Mouse (Mus musculus) embryonic facial prominence, embryonic 15.5 days (tissue): ENCODE results near the gene Hcfc2. TPM values are rescaled to one million over a fixed set of nuclear protein-coding genes. Genes with fewer than 3 reads are reported as not detected.

ENCODE experiments used
- ATAC-seq: fragments of 200-750 bp; cut with Nextera tagmentation; 2 replicates; pipeline ENCODE4 v1.8.0; 2017; ENCODE audit warnings: low read depth, moderate TSS enrichment; ENCODE audit not compliant: insufficient number of reproducible peaks, low FRiP score, low TSS enrichment
- H3K27ac ChIP-seq: fragments of 300-500 bp; sonication (generic); replicated peaks from 2 replicates; pipeline ENCODE4 v1.5.1; 2015; ENCODE audit warnings: mild to moderate bottlenecking, inconsistent platforms
- H3K27me3 ChIP-seq: fragments of 300-500 bp; sonication (generic); 2 replicates; pipeline ENCODE4 v1.6.1; 2015; ENCODE audit warnings: inconsistent platforms
- H3K36me3 ChIP-seq: fragments of 300-500 bp; sonication (generic); 2 replicates; pipeline ENCODE4 v1.6.1; 2015; ENCODE audit warnings: mild to moderate bottlenecking, inconsistent platforms
- H3K4me1 ChIP-seq: fragments of 300-500 bp; sonication (generic); 2 replicates; pipeline ENCODE4 v1.6.1; 2015; ENCODE audit warnings: inconsistent platforms
- H3K4me2 ChIP-seq: fragments of 300-500 bp; sonication (generic); replicated peaks from 2 replicates; pipeline ENCODE4 v1.6.1; 2015; ENCODE audit warnings: mild to moderate bottlenecking, inconsistent platforms
- H3K4me3 ChIP-seq: fragments of 300-500 bp; sonication (generic); replicated peaks from 2 replicates; pipeline ENCODE4 v1.5.1; 2015; ENCODE audit warnings: mild to moderate bottlenecking, inconsistent platforms
- H3K9ac ChIP-seq: fragments of 300-500 bp; sonication (generic); 2 replicates; pipeline ENCODE4 v1.6.1; 2015; ENCODE audit warnings: inconsistent platforms
- H3K9me3 ChIP-seq: fragments of 300-500 bp; sonication (generic); replicated peaks from 2 replicates; pipeline ENCODE4 v1.6.1; 2016; ENCODE audit warnings: inconsistent platforms
- WGBS: fragments of 180-500 bp; shearing (Covaris S2); methylation state at CpG from one replicate; pipeline ENCODE4 v1.1.7; 2015; 5-methylcytosine and 5-hydroxymethylcytosine counted together
- polyA plus RNA-seq: library from polyadenylated mRNA; unstranded; fragments of >200 nt; fragmentation: Nextera tagmentation; extraction: Ambion mirVana; gene quantifications from 2 replicates; pipeline ENCODE4 v1.2.1, GENCODE M21; 2015

Gene Hcfc2
- polyA plus RNA-seq: 45.8 and 46.6 TPM in 2 replicates

- no peaks in the 10 kb centered on the region for H3K9me3 ChIP-seq
- H3K27me3 ChIP-seq: no peaks in the 10 kb centered on the region
- peaks cover 15% of the 10 kb centered on the region for H3K4me1 ChIP-seq
- ATAC-seq: no peak
- H3K4me2 ChIP-seq: no peak within 1 kb of the TSS
- H3K4me3 ChIP-seq: no peak within 1 kb of the TSS
- 75% methylated on average over 5 of the region's 5 CpGs for WGBS
- no peak within 1 kb of the TSS for H3K9ac ChIP-seq
- no peak within 1 kb of the TSS for H3K27ac ChIP-seq
- no peaks in the 10 kb centered on the region for H3K36me3 ChIP-seq
Observed at GRCm38 (mm10) chr10:82695956-82696355, at the start of gene Hcfc2. TSS of gene Hcfc2 (plus strand) at chr10:82696160.

GRCm38 (mm10) chr10:82647205-82647811, 48.7 kb upstream of the Hcfc2 start:
- peaks cover 68% of the 10 kb centered on the region for H3K36me3 ChIP-seq

GRCm38 (mm10) chr10:82651221-82651620, 44.7 kb upstream of the Hcfc2 start:
- H3K9me3 ChIP-seq: no peaks in the 10 kb centered on the region
- no peaks in the 10 kb centered on the region for H3K4me1 ChIP-seq
- peaks cover 38% of the 10 kb centered on the region for H3K36me3 ChIP-seq
- H3K4me2 ChIP-seq: no peak overlapping the region
- ATAC-seq: no peak
- 91% methylated on average over 5 of the region's 5 CpGs for WGBS
- no peak overlapping the region for H3K9ac ChIP-seq
- H3K27ac ChIP-seq: no peak overlapping the region
- H3K4me3 ChIP-seq: no peak overlapping the region
- H3K27me3 ChIP-seq: no peaks in the 10 kb centered on the region

More at GRCm38 (mm10) chr10:82647205-82647811, 48.7 kb upstream of the Hcfc2 start:
- no peak overlapping the region for H3K4me2 ChIP-seq
- H3K27ac ChIP-seq: no peak overlapping the region
- 89% methylated on average over 17 of the region's 17 CpGs for WGBS
- H3K27me3 ChIP-seq: no peaks in the 10 kb centered on the region
- no peaks in the 10 kb centered on the region for H3K4me1 ChIP-seq
- no peaks in the 10 kb centered on the region for H3K9me3 ChIP-seq
- no peak for ATAC-seq
- no peak overlapping the region for H3K4me3 ChIP-seq
- no peak overlapping the region for H3K9ac ChIP-seq

- Histone ChIP-seq H3K27me3 (no peaks in the 10 kb centered on the region), H3K4me2 (no peak overlapping the region), H3K4me3 (no peak overlapping the region), H3K36me3 (peaks cover 26% of the 10 kb centered on the region), H3K4me1 (no peaks in the 10 kb centered on the region), H3K9ac (no peak overlapping the region), H3K27ac (no peak overlapping the region), H3K9me3 (no peaks in the 10 kb centered on the region)
- ATAC-seq: no peak
- 62% methylated on average over 5 of the region's 5 CpGs for WGBS
Observed at GRCm38 (mm10) chr10:82652625-82653024, 43.3 kb upstream of the Hcfc2 start.

GRCm38 (mm10) chr10:82654581-82654980, 41.4 kb upstream of the Hcfc2 start:
- H3K36me3 ChIP-seq: peaks cover 22% of the 10 kb centered on the region
- no peaks in the 10 kb centered on the region for H3K27me3 ChIP-seq
- H3K4me1 ChIP-seq: no peaks in the 10 kb centered on the region
- no peak overlapping the region for H3K4me2 ChIP-seq
- WGBS: 80% methylated on average over 3 of the region's 3 CpGs
- no peak for ATAC-seq
- no peaks in the 10 kb centered on the region for H3K9me3 ChIP-seq
- no peak overlapping the region for H3K9ac ChIP-seq
- H3K27ac ChIP-seq: no peak overlapping the region
- H3K4me3 ChIP-seq: no peak overlapping the region

- H3K27me3 ChIP-seq: no peaks in the 10 kb centered on the region
- 0 out of 2 replicates have a peak, but pooled peaks cover 3% of the 10 kb centered on the region for H3K4me1 ChIP-seq
- H3K9ac ChIP-seq: no peak overlapping the region
- H3K4me3 ChIP-seq: no peak overlapping the region
- ATAC-seq: no peak
- H3K27ac ChIP-seq: no peak overlapping the region
- H3K9me3 ChIP-seq: no peaks in the 10 kb centered on the region
- no peak overlapping the region for H3K4me2 ChIP-seq
- WGBS: 86% methylated on average over 8 of the region's 8 CpGs
- H3K36me3 ChIP-seq: 0 out of 2 replicates have a peak, but pooled peaks cover 3% of the 10 kb centered on the region
Observed at GRCm38 (mm10) chr10:82661820-82662219, 34.1 kb upstream of the Hcfc2 start.

GRCm38 (mm10) chr10:82662267-82662990, 33.5 kb upstream of the Hcfc2 start:
- Histone ChIP-seq H3K36me3 (0 out of 2 replicates have a peak, but pooled peaks cover 3% of the 10 kb centered on the region), H3K27me3 (no peaks in the 10 kb centered on the region), H3K9me3 (no peaks in the 10 kb centered on the region), H3K4me1 (0 out of 2 replicates have a peak, but pooled peaks cover 4% of the 10 kb centered on the region), H3K9ac (no peak overlapping the region), H3K4me3 (no peak overlapping the region), H3K27ac (no peak overlapping the region), H3K4me2 (no peak overlapping the region)
- ATAC-seq: no peak
- WGBS: 74% methylated on average over 14 of the region's 14 CpGs

- Histone ChIP-seq H3K4me1 (0 out of 2 replicates have a peak, but pooled peaks cover 4% of the 10 kb centered on the region), H3K4me2 (no peak overlapping the region), H3K4me3 (no peak overlapping the region), H3K27ac (no peak overlapping the region), H3K27me3 (no peaks in the 10 kb centered on the region), H3K9ac (no peak overlapping the region), H3K36me3 (0 out of 2 replicates have a peak, but pooled peaks cover 3% of the 10 kb centered on the region), H3K9me3 (no peaks in the 10 kb centered on the region)
- no peak for ATAC-seq
- 84% methylated on average over 2 of the region's 2 CpGs for WGBS
Observed at GRCm38 (mm10) chr10:82663289-82663688, 32.7 kb upstream of the Hcfc2 start.

GRCm38 (mm10) chr10:82665951-82666350, 30.0 kb upstream of the Hcfc2 start:
- Histone ChIP-seq H3K27me3 (no peaks in the 10 kb centered on the region), H3K4me1 (0 out of 2 replicates have a peak, but pooled peaks cover 4% of the 10 kb centered on the region), H3K9ac (no peak overlapping the region), H3K36me3 (no peaks in the 10 kb centered on the region), H3K27ac (no peak overlapping the region), H3K4me3 (no peak overlapping the region), H3K4me2 (no peak overlapping the region), H3K9me3 (no peaks in the 10 kb centered on the region)
- ATAC-seq: no peak
- 63% methylated on average over 3 of the region's 3 CpGs for WGBS

- H3K9me3 ChIP-seq: no peaks in the 10 kb centered on the region
- no peaks in the 10 kb centered on the region for H3K27me3 ChIP-seq
- peak; percentile 90; the same call in 1 of the 2 replicates for ATAC-seq
- H3K9ac ChIP-seq: no peak overlapping the region
- H3K4me3 ChIP-seq: peak overlapping the region; percentile 18
- H3K4me1 ChIP-seq: 0 out of 2 replicates have a peak, but pooled peaks cover 4% of the 10 kb centered on the region
- peak overlapping the region; percentile 44 for H3K4me2 ChIP-seq
- WGBS: 17% methylated on average over 22 of the region's 22 CpGs
- no peaks in the 10 kb centered on the region for H3K36me3 ChIP-seq
- no peak overlapping the region for H3K27ac ChIP-seq
Observed at GRCm38 (mm10) chr10:82666436-82667234, 29.3 kb upstream of the Hcfc2 start.

GRCm38 (mm10) chr10:82670205-82670604, 25.8 kb upstream of the Hcfc2 start:
- no peak for ATAC-seq
- Histone ChIP-seq H3K4me1 (0 out of 2 replicates have a peak, but pooled peaks cover 4% of the 10 kb centered on the region), H3K36me3 (no peaks in the 10 kb centered on the region), H3K27ac (no peak overlapping the region), H3K4me3 (no peak overlapping the region), H3K9ac (no peak overlapping the region), H3K9me3 (no peaks in the 10 kb centered on the region), H3K4me2 (no peak overlapping the region), H3K27me3 (no peaks in the 10 kb centered on the region)
- WGBS: 76% methylated on average over 6 of the region's 6 CpGs
